Mouse (Mus musculus) liver, embryonic 11.5 days (tissue): Measurements from ENCODE around the gene Parp14. TPM values are rescaled to one million over a fixed set of nuclear protein-coding genes. Genes with fewer than 3 reads are reported as not detected.
A peak's percentile ranks its signal among the peaks of the same experiment; 100 is the strongest.

Source experiments
- ATAC-seq: fragments of 200-750 bp; cut with Nextera tagmentation; replicated peaks from 2 replicates; pipeline ENCODE4 v1.8.0; 2017; ENCODE audit warnings: moderate number of reproducible peaks, mild to moderate bottlenecking, moderate TSS enrichment, moderate library complexity; ENCODE audit not compliant: low FRiP score
- DNase-seq: peaks from one replicate; pipeline ENCODE4 v3.0.0-alpha.2; 2017; ENCODE audit warnings: low spot score
- H3K27ac ChIP-seq: fragments of 300-500 bp; sonication (generic); 2 replicates; pipeline ENCODE4 v1.5.1; 2014; ENCODE audit warnings: mild to moderate bottlenecking, low read depth, low read length, control low read depth
- H3K27me3 ChIP-seq: fragments of 300-500 bp; sonication (generic); replicated peaks from 2 replicates; pipeline ENCODE4 v1.6.1; 2014; ENCODE audit warnings: low read length, mixed read lengths; ENCODE audit not compliant: control insufficient read depth, insufficient read depth
- H3K36me3 ChIP-seq: fragments of 300-500 bp; sonication (generic); 2 replicates; pipeline ENCODE4 v1.6.1; 2014; ENCODE audit warnings: mild to moderate bottlenecking, low read length, moderate library complexity, mixed read lengths; ENCODE audit not compliant: control insufficient read depth, insufficient read depth
- H3K4me1 ChIP-seq: fragments of 300-500 bp; sonication (generic); replicated peaks from 2 replicates; pipeline ENCODE4 v1.6.1; 2014; ENCODE audit warnings: low read length, mixed read lengths; ENCODE audit not compliant: control insufficient read depth, insufficient read depth
- H3K4me2 ChIP-seq: fragments of 300-500 bp; sonication (generic); 2 replicates; pipeline ENCODE4 v1.6.1; 2014; ENCODE audit warnings: mild to moderate bottlenecking, control low read depth, moderate library complexity
- H3K4me3 ChIP-seq: fragments of 300-500 bp; sonication (generic); 2 replicates; pipeline ENCODE4 v1.5.1; 2014; ENCODE audit warnings: low read depth, low read length, control low read depth
- H3K9ac ChIP-seq: fragments of 300-500 bp; sonication (generic); 2 replicates; pipeline ENCODE4 v1.6.1; 2014; ENCODE audit warnings: low read depth, low read length, control low read depth
- H3K9me3 ChIP-seq: fragments of 300-500 bp; sonication (generic); 2 replicates; pipeline ENCODE4 v1.6.1; 2016; ENCODE audit warnings: low read length, inconsistent platforms, mixed read lengths; ENCODE audit not compliant: control insufficient read depth
- WGBS: fragments of 180-500 bp; shearing (Covaris S2); extraction: QIAGEN DNeasy Blood & Tissue Kit; methylation state at CpG from one replicate; pipeline ENCODE4 v1.1.7; 2014; 5-methylcytosine and 5-hydroxymethylcytosine counted together
- polyA plus RNA-seq: library from polyadenylated mRNA; unstranded; fragments of >200 nt; fragmentation: Nextera tagmentation; extraction: Ambion mirVana; gene quantifications from 2 replicates; pipeline ENCODE4 v1.2.1, GENCODE M21; 2014

Parp14 gene
- polyA plus RNA-seq, 1 experiment from 2014 or later = 1.3 TPM

DNA sequence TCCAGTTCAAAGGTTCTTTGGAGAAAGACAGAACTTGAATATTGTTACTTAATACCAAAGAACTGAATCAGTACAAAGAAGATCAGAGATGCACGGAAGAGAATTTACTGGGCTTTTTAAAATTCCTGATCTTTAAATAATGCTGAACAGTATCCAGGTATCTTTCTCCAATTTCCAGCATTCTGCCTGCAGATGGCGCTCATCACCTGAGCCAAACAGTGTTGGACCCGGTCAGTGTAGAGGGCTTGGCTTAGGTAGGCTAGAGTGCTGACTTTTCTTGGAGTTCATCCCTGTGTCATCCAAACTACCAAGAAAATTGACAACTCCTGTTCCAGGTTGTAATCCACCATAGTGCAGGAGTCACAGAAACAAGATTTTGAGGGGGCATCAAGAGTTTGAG, 3.1 kb upstream of the Parp14 start:
- 22% methylated on average over 3 of the region's 3 CpGs for WGBS
- no peaks in the 10 kb centered on the region for H3K9me3 ChIP-seq
- no peaks in the 10 kb centered on the region for H3K36me3 ChIP-seq
- no peak for ATAC-seq
- H3K4me3 ChIP-seq = no peak overlapping the region
- H3K9ac ChIP-seq = no peak overlapping the region
- DNase-seq = peak; percentile 28
- H3K27ac ChIP-seq = no peak overlapping the region
- H3K4me2 ChIP-seq = no peak overlapping the region
- H3K27me3 ChIP-seq = peaks cover 26% of the 10 kb centered on the region
- peaks cover 9% of the 10 kb centered on the region for H3K4me1 ChIP-seq

DNA sequence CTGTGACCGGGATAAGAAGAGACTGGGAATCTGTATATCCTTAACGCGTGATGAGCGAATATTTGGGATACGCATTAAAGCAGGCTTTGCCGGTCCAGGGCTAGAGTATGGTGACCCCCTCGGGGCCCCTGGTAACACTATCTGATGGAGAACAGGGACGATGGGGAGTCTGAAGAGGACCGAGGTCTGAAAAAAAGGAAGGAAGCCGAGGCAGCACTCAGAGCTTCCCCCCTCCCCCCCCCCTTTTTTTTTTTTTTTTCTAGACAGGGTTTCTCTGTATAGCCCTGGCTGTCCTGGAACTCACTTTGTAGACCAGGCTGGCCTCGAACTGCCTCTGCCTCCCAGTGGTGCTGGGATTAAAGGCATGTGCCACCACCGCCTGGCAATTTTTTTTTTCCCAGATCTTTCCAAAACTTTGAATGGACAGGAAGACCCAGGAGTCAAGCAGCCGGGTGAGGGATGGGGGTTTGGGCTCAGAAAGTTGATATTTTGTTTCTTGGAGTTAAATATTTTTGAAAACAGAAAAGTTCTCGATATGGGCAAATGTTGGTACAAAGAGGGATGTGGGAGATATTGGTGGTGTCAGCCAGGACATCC, 1.2 kb upstream of the Parp14 start:
- no peak overlapping the region for H3K9ac ChIP-seq
- no peaks in the 10 kb centered on the region for H3K36me3 ChIP-seq
- 24% methylated on average over 14 of the region's 14 CpGs for whole genome bisulfite sequencing
- no peaks in the 10 kb centered on the region for H3K9me3 ChIP-seq
- peaks cover 9% of the 10 kb centered on the region for H3K4me1 ChIP-seq
- H3K27ac ChIP-seq = no peak overlapping the region
- peaks cover 26% of the 10 kb centered on the region for H3K27me3 ChIP-seq
- peak; percentile 28 for DNase-seq
- peak overlapping the region; percentile 74; the same call in 1 of the 2 replicates for H3K4me3 ChIP-seq
- no peak for ATAC-seq
- peak overlapping the region; percentile 95 for H3K4me2 ChIP-seq

DNA sequence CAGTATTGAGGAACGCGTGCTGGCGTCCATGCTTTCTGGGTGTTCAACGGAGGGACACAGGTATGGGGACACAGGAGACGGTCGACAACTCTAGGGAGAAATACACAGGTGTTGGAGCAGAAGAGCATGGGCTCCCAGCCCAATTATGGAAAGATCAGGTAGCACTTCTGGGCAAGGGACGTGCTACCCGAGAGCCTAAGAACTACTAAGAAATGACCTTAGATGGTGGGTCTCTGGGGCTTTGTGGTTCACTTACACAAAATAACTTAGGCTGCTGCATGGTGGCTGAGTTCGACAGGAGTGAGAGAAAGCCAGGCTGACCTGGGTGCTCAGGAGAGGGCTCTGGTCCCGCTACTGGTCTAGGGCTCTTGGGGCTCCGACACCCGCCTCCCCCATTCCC, 554 bp upstream of the Parp14 start:
- Histone ChIP-seq H3K4me1 (peaks cover 9% of the 10 kb centered on the region), H3K36me3 (no peaks in the 10 kb centered on the region), H3K27me3 (peaks cover 26% of the 10 kb centered on the region), H3K27ac (no peak overlapping the region), H3K4me2 (peak overlapping the region; percentile 95), H3K4me3 (peak overlapping the region; percentile 74), H3K9ac (peak overlapping the region; percentile 74; the same call in 1 of the 2 replicates), H3K9me3 (no peaks in the 10 kb centered on the region)
- WGBS = 18% methylated on average over 12 of the region's 12 CpGs
- no peak for DNase-seq
- ATAC-seq = no peak

DNA sequence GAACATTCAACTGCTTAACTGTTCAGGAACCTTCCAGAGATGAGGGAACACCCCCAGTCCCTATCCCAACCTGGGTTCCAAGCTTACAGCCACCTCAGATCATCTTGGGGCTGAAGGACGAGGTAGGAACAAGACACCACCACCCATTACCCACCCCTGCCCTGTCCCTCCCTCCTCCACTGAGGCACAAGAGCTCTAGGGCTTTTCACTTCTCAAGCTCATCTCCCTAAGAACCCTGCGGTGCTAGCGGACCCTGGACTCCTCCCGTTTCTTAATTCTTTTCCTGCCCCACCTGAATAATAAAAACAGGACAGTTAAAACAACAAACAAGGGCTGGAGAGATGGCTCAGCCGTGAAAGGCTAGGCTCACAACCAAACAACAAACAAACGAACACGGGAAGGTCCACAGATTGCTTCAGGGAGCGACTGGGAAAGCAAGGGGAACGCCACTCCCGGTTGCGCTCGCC, 730 bp downstream of the Parp14 start:
- peak overlapping the region; percentile 74 for H3K9ac ChIP-seq
- H3K27ac ChIP-seq = no peak overlapping the region
- DNase-seq (peak; percentile 52), ATAC-seq (no peak)
- peak overlapping the region; percentile 95 for H3K4me2 ChIP-seq
- WGBS = 2% methylated on average over 12 of the region's 12 CpGs
- no peaks in the 10 kb centered on the region for H3K9me3 ChIP-seq
- peak overlapping the region; percentile 74 for H3K4me3 ChIP-seq
- H3K27me3 ChIP-seq = peaks cover 26% of the 10 kb centered on the region
- H3K36me3 ChIP-seq = no peaks in the 10 kb centered on the region
- H3K4me1 ChIP-seq = peaks cover 9% of the 10 kb centered on the region

DNA sequence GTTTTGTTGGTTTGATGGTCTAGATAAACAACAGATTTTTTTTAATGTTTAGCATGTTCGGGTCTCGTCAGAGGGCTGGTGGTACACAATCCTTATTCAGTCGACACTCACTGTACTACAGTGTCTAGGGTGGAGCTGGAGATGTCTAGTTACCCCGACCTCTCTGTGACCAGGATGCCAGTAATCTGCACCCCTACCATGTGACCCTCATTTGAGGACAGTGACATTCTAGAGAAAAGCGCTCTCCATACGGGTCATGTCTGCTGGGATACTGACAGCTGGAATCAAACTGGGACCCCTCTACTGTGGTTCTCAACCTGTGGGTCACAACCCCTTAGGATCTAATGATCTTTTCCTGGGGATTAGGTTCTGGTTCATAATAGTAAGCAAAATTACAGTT, 1.7 kb downstream of the Parp14 start:
- no peak overlapping the region for H3K27ac ChIP-seq
- H3K9me3 ChIP-seq = no peaks in the 10 kb centered on the region
- WGBS = 65% methylated on average over 6 of the region's 6 CpGs
- H3K36me3 ChIP-seq = no peaks in the 10 kb centered on the region
- no peak overlapping the region for H3K9ac ChIP-seq
- H3K4me2 ChIP-seq = peak overlapping the region; percentile 42; the same call in 1 of the 2 replicates
- peaks cover 26% of the 10 kb centered on the region for H3K27me3 ChIP-seq
- no peak overlapping the region for H3K4me3 ChIP-seq
- ATAC-seq (no peak), DNase-seq (no peak)
- H3K4me1 ChIP-seq = peaks cover 9% of the 10 kb centered on the region

DNA sequence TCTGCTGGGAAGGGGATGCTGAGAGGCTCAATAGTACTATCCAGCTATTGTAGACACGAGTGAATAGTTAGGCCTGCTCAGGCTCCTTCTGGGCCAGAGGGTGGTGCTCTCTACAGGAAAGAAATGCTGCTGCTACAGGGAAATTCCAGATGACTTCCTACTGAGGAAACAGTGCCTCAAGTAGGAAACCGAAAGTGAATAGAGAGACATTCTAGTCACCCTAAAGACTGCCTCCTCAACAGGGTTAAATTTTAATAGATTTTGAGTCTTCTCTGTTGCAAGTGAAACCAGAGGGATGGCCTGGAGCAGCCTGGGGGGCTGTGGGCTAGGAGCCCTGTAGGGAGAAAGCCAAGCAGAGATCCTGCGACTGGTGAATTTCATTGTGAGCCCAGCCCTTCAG, 2.2 kb downstream of the Parp14 start:
- H3K27ac ChIP-seq = no peak overlapping the region
- H3K27me3 ChIP-seq = peaks cover 26% of the 10 kb centered on the region
- peak overlapping the region; percentile 42 for H3K4me2 ChIP-seq
- H3K4me3 ChIP-seq = no peak overlapping the region
- 32% methylated on average over 3 of the region's 3 CpGs for WGBS
- H3K9ac ChIP-seq = no peak overlapping the region
- peaks cover 9% of the 10 kb centered on the region for H3K4me1 ChIP-seq
- DNase-seq (no peak), ATAC-seq (no peak)
- H3K9me3 ChIP-seq = no peaks in the 10 kb centered on the region
- no peaks in the 10 kb centered on the region for H3K36me3 ChIP-seq

DNA sequence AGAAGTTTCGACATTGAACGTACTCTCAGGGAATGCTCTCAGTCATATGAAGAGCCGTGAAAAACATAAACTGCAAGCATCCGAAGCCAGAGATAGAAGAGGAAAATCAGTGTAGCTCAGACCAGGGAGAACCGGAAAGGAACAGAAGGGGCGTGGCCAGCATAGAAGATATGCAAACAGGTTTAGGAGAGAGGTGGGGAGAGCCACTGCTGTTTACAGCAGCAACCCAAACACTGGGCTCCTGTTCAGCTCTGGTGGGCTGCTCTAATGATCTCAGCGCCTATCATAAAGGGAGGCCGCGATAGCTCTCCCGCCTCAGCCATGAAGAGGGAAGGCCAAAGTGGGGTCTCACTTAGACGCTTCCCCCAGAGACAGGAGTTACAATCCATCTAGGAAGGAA, 3.6 kb downstream of the Parp14 start:
- peaks cover 9% of the 10 kb centered on the region for H3K4me1 ChIP-seq
- no peak overlapping the region for H3K9ac ChIP-seq
- peaks cover 20% of the 10 kb centered on the region for H3K27me3 ChIP-seq
- H3K27ac ChIP-seq = no peak overlapping the region
- no peak for DNase-seq
- no peaks in the 10 kb centered on the region for H3K36me3 ChIP-seq
- H3K9me3 ChIP-seq = no peaks in the 10 kb centered on the region
- no peak overlapping the region for H3K4me2 ChIP-seq
- no peak for ATAC-seq
- 74% methylated on average over 11 of the region's 11 CpGs for WGBS
- no peak overlapping the region for H3K4me3 ChIP-seq

DNA sequence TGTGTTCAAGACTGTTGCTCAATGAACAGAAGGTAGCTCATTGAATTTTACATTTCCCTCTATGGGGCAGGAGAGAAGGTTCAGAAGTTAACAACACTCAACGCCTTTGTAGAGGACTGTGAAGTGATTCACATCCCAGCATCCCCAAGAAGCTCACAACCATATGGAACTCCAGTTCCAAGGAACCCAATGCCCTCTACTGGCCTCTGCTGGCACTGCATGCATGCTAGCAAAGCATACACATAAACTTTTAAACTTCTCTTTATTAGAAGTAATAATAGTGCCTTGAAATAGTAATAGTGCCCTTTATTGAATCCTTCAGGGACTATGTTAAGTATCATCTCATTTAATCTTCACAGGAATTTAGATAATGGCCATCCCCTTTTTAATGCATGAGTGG, 9.3 kb downstream of the Parp14 start:
- Histone ChIP-seq H3K4me3 (no peak overlapping the region), H3K27ac (no peak overlapping the region), H3K27me3 (no peaks in the 10 kb centered on the region), H3K9me3 (no peaks in the 10 kb centered on the region), H3K36me3 (no peaks in the 10 kb centered on the region), H3K4me2 (no peak overlapping the region), H3K4me1 (peaks cover 3% of the 10 kb centered on the region; the same call in 1 of the 2 replicates), H3K9ac (no peak overlapping the region)
- 78% methylated on average over 1 of the region's 1 CpGs for WGBS
- DNase-seq = no peak
- no peak for ATAC-seq

DNA sequence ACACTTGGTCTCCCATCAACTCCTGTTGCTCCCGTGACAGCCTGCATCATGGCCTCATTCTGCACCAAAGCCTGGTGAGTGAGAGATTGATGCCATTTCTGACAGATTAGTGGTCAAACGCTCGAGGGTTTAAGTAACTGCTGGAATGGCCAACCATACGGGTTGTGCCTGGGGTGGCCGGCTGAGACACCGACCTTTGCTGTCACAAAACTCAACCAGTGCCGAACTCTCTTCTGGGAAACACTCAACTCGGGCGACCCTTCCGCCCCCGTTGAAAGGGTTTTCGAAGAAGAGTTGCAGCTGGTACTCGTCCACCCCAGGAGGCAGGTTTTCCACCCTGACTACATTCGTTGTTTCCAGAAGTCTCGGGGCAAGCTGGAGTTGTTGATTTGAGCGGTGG, 11.1 kb downstream of the Parp14 start:
- H3K27me3 ChIP-seq = no peaks in the 10 kb centered on the region
- H3K4me2 ChIP-seq = no peak overlapping the region
- H3K4me3 ChIP-seq = no peak overlapping the region
- H3K36me3 ChIP-seq = no peaks in the 10 kb centered on the region
- no peak overlapping the region for H3K9ac ChIP-seq
- no peaks in the 10 kb centered on the region for H3K9me3 ChIP-seq
- WGBS = 79% methylated on average over 16 of the region's 16 CpGs
- DNase-seq (no peak), ATAC-seq (no peak)
- H3K27ac ChIP-seq = no peak overlapping the region
- H3K4me1 ChIP-seq = peaks cover 3% of the 10 kb centered on the region; the same call in 1 of the 2 replicates
